Mouse (Mus musculus): ENCODE measurements around the gene Scgb2b21. TPM values are rescaled to one million over a fixed set of nuclear protein-coding genes. Genes with fewer than 3 reads are reported as not detected.

Scgb2b21 gene
- polyA plus RNA-seq (2012; rRNA removed; ENCODE audit: low replicate concordance): not detected in 2 replicates

GRCm38 (mm10) chr7:33520358-33520757 lies at the start of gene Scgb2b21:
TSS of gene Scgb2b21 (minus strand) at chr7:33520458.

Other genes starting within 250 kb of the Scgb2b21 start
- not detected in 2 replicates for gene Scgb2b19, start 240.1 kb downstream of the Scgb2b21 start, polyA plus RNA-seq (2012; rRNA removed; ENCODE audit: low replicate concordance)
- not detected in 2 replicates for gene Scgb1b19, start 233.2 kb downstream of the Scgb2b21 start, polyA plus RNA-seq (2012; rRNA removed; ENCODE audit: low replicate concordance)
- gene Scgb2b20, start 154.1 kb downstream of the Scgb2b21 start, polyA plus RNA-seq (2012; rRNA removed; ENCODE audit: low replicate concordance): not detected in 2 replicates
- not detected in 2 replicates for gene Scgb1b20, start 147.2 kb downstream of the Scgb2b21 start, polyA plus RNA-seq (2012; rRNA removed; ENCODE audit: low replicate concordance)
- not detected in 2 replicates for gene Scgb2b24, start 218.9 kb upstream of the Scgb2b21 start, polyA plus RNA-seq (2012; rRNA removed; ENCODE audit: low replicate concordance)
- not detected in 2 replicates for gene Scgb1b24, start 223.3 kb upstream of the Scgb2b21 start, polyA plus RNA-seq (2012; rRNA removed; ENCODE audit: low replicate concordance)

Measured in mammary gland, adult 2 months (tissue).